Mouse (Mus musculus) cortical plate, adult 2 months (tissue): ENCODE measurements at regions not wholly inside any gene's neighbourhood (a gene's known extent, or its start where the extent isn't known, plus 50 kb on each side); places are given as distances from the start of the nearest gene placed in this dataset.

Experiments
- H3K27ac ChIP-seq: fragments of 200-500 bp; 2 replicates; pipeline ENCODE4 v1.5.1; 2012; ENCODE audit warnings: low read length, control low read depth, inconsistent platforms; ENCODE audit not compliant: insufficient read depth
- H3K4me1 ChIP-seq: fragments of 200-500 bp; 2 replicates; pipeline ENCODE4 v1.6.1; 2011; ENCODE audit warnings: low read length; ENCODE audit not compliant: control insufficient read depth, insufficient read depth
- H3K4me3 ChIP-seq: fragments of 200-500 bp; 2 replicates; pipeline ENCODE4 v1.5.1; 2011; ENCODE audit warnings: mild to moderate bottlenecking, low read length, control low read depth; ENCODE audit not compliant: insufficient read depth
- CTCF ChIP-seq: fragments of 200-500 bp; IDR thresholded peaks from 2 replicates; pipeline ENCODE4 v1.5.1; 2011; ENCODE audit warnings: mild to moderate bottlenecking, control low read depth, low read length; ENCODE audit not compliant: insufficient read depth; ENCODE audit errors: extremely low read depth
- POLR2A ChIP-seq: fragments of 200-500 bp; IDR thresholded peaks from 2 replicates; pipeline ENCODE4 v1.6.1; 2011; ENCODE audit warnings: mild to moderate bottlenecking, low read length, control low read depth; ENCODE audit not compliant: insufficient read depth; ENCODE audit errors: extremely low read depth

- H3K4me3 ChIP-seq = no peak overlapping the region
- H3K27ac ChIP-seq = no peak overlapping the region
- TF ChIP-seq CTCF (no peak), POLR2A (no peak)
- H3K4me1 ChIP-seq = no peaks in the 10 kb centered on the region
Measured at GRCm38 (mm10) chrX:82741478-82741877, 207.2 kb upstream of the Dmd start.

DNA sequence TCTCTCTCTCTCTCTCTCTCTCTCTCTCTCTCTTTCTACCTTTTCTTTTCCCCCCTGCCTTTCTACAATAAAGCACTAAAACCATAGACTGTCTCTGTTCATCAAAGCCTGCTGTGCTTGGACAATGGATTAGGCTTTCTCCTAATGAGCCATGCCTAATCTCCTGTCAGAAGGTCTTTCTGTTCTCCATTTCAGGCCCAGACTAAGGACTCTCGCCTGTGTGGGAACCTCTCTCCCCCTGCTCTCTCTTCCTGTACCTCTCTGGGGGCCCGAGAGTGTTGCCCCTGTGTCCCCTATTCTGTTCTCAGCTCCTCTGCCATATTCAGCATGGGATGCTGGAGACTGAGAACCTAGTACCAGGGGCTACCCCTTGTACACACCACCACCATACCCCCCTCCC is 184.5 kb upstream of the Dmd start:
- no peaks in the 10 kb centered on the region for H3K4me1 ChIP-seq
- no peak overlapping the region for H3K4me3 ChIP-seq
- no peak overlapping the region for H3K27ac ChIP-seq
- TF ChIP-seq POLR2A (no peak), CTCF (no peak)

DNA sequence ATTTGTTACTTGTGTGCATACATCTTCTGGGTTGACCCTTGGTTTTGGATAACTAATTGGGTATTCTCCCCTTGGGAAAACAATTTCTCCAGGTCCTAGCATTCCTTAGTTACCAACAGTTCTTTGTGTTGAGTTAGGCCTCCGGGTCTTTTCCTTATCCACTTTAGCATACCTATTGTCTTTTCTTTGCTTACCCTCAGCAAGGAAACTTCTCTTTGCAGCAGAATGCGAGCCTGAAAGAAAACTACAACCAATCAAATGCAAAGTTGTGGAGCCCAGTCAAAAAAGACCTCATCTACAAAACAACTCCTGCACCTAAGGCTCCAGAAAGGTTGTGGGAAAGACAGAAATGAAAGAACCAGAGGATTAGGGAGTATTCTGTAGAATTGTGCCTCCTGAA is 139.5 kb upstream of the Dmd start:
- H3K27ac ChIP-seq = no peak overlapping the region
- no peaks in the 10 kb centered on the region for H3K4me1 ChIP-seq
- no peak for TF ChIP-seq CTCF
- TF ChIP-seq POLR2A = no peak
- H3K4me3 ChIP-seq = no peak overlapping the region

- peak overlapping the region; percentile 71 for H3K27ac ChIP-seq
- no peak for TF ChIP-seq CTCF
- peak; percentile 38; the same call in 1 of the 2 replicates for TF ChIP-seq POLR2A
- peak overlapping the region; percentile 47 for H3K4me3 ChIP-seq
- no peaks in the 10 kb centered on the region for H3K4me1 ChIP-seq
Measured at GRCm38 (mm10) chrX:82814618-82815017, 134.1 kb upstream of the Dmd start.

- Histone ChIP-seq H3K27ac (no peak overlapping the region), H3K4me3 (peak overlapping the region; percentile 24), H3K4me1 (no peaks in the 10 kb centered on the region)
- TF ChIP-seq POLR2A = no peak
- TF ChIP-seq CTCF = 0 out of 2 replicates have a peak, but pooled peaks have one; percentile 16
Measured at GRCm38 (mm10) chrX:82817045-82817444, 131.6 kb upstream of the Dmd start.

DNA sequence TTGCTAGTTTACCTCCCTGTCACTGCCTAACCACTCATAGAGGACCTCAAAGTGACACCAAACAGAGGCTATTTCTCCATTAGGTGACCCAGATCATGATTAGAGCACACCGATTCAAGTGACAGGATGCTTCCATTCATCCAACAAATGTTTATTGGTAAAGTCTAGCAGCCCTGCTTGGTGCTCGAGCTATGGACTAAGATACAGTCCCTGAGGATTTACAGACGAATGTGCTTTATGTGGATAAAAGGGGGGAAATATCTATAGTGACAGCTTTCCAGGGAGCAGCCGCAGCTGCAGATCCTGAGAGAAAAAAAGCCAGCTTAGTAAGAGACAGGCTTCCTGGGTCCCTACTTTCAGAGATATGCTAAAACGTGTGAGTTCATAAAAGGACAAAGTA is 125.1 kb upstream of the Dmd start:
- TF ChIP-seq CTCF (no peak), POLR2A (no peak)
- H3K4me3 ChIP-seq = no peak overlapping the region
- H3K4me1 ChIP-seq = no peaks in the 10 kb centered on the region
- no peak overlapping the region for H3K27ac ChIP-seq

DNA sequence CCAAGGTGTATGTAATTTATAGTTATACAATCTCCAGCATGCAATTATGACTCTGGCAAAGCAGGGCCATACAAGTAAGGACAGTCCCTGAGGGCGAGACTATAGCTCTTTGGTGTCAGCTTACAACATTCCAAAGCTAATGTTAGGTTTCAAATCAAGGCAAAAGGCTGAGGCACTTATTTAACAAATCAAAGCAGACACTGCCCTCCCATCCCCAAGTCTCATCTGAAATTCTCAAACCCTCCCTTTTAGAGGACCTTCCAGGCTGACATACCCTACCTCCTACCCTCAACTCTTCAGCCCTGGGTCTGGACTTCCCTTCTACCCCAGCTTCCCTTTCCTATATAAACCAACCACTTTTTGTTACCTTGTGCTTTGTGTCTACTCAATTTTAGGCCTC is 82.6 kb upstream of the Dmd start:
- Histone ChIP-seq H3K27ac (no peak overlapping the region), H3K4me1 (no peaks in the 10 kb centered on the region), H3K4me3 (no peak overlapping the region)
- TF ChIP-seq CTCF = no peak
- TF ChIP-seq POLR2A = no peak
